ENCODE assay signal across 30 mouse cellular contexts in the genomic region with DNA sequence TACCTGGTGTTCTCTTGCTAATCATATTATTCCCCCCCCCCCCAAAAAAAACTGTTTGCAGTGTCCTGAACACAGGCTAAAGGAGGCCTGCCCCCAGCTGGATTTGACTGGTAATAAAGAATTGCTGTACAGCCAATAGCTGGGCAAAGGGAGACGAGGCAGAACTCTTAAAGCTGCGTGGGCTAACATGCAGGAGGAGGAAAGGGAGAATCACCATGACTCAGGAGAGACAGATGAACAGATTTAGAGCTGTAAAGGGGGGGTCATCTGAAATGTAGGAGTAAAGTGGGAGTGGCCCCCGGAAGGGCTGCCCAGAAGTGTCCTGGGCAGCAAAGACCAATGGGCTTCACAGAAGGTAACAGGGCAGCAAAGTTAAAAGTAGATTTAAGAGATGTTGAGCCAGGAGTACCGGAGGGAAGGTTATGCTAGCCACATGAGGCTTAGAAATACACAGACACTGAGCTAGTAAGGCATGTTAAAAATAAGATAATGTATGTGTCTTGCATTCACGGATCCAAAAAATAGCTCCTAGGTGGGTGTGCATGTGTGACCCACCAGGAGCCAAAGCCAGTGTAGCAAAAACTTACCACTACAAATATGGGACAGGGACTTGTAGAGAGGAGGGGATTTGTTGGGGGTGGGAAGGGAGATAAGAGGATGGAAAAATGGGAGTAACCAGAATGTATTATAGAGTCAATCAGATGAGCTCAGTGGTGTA. TPM values are rescaled to one million over a fixed set of nuclear protein-coding genes. Genes with fewer than 3 reads are reported as not detected.
DNase-seq lines count a peak whose midpoint lies in the region; ATAC-seq and TF ChIP-seq lines count a peak whose summit lies in the region.
"Had no signal": no experiment of that assay in that cellular context is flagged by ENCODE, and none has a peak within 500 bp of the region (broad histone marks: within the 10 kb centered on the region; RNA-seq: fewer than 3 reads in every experiment).

No protein-coding gene starts in this region.

- 77% methylated on average over 5 of the region's 5 CpGs for WGBS in heart, embryonic 10.5 days
- 89% methylated on average over 5 of the region's 5 CpGs for WGBS in hindbrain, postnatal 0 days

- no peaks in the 10 kb centered on the region for H3K9me3 ChIP-seq in heart, embryonic 10.5 days
- H3K9me3 ChIP-seq in hindbrain, postnatal 0 days (ENCODE audit: low read length) = no peaks in the 10 kb centered on the region
- H3K9me3 ChIP-seq: forebrain, embryonic 12.5 days; heart, embryonic 13.5 days; hindbrain, embryonic 15.5 days; liver, embryonic 13.5 days had no signal

- H3K36me3 ChIP-seq in heart, embryonic 10.5 days = no peaks in the 10 kb centered on the region
- H3K36me3 ChIP-seq in hindbrain, postnatal 0 days (ENCODE audit: insufficient read depth, low read length) = no peaks in the 10 kb centered on the region
- H3K36me3 ChIP-seq: forebrain, embryonic 12.5 days; hindbrain, embryonic 15.5 days; liver, embryonic 13.5 days had no signal

- H3K27ac ChIP-seq in layer of hippocampus, adult 2 months = peak overlapping the region; percentile 43; the same call in 1 of the 2 replicates
- no peak overlapping the region for H3K27ac ChIP-seq in heart, embryonic 10.5 days
- H3K27ac ChIP-seq in hindbrain, postnatal 0 days = no peak overlapping the region
- H3K27ac ChIP-seq: forebrain, embryonic 12.5 days; gastrocnemius, adult 2 months; heart, adult 2 months; heart, embryonic 13.5 days; hindbrain, embryonic 15.5 days; liver, embryonic 13.5 days; macrophage had no signal

- intact Hi-C loops in left cerebral cortex, postnatal 36 days (cut with DNase I) = no loop called here

- TF ChIP-seq CTCF in layer of hippocampus, adult 2 months (conservative IDR thresholded peaks at IDR 0.05) = no peak
- TF ChIP-seq CTCF in hindbrain, postnatal 0 days (IDR thresholded peaks at IDR 0.05; ENCODE audit: low read depth) = no peak

- DNase-seq in layer of hippocampus, adult 2 months (ENCODE audit: low spot score in 2 of 2) = peak in 1 of 2 experiments; percentile 18
- DNase-seq in layer of hippocampus, postnatal 14 days (ENCODE audit: low spot score in 2 of 2) = no peak
- peak; percentile 50 to 57 for DNase-seq in right cerebral cortex, adult 2 months (ENCODE audit: low spot score in 2 of 2)
- no peak for DNase-seq in right cerebral cortex, postnatal 10 days (ENCODE audit: low spot score in 2 of 2)
- peak; percentile 43 to 48 for DNase-seq in left cerebral cortex, postnatal 36 days (ENCODE audit: low spot score in 2 of 2)
- peak; percentile 71 for DNase-seq in telencephalon, adult 2 months (ENCODE audit: low read depth, low spot score)
- DNase-seq in heart, embryonic 10.5 days (ENCODE audit: low spot score) = no peak
- no peak for DNase-seq in hindbrain, postnatal 0 days (ENCODE audit: low spot score)
- DNase-seq: adrenal gland, postnatal 25 days; cerebellum, adult 18-20 months; cerebellum, postnatal 10 days; forebrain, postnatal 0 days; gastrocnemius, adult 2 months; gastrocnemius, postnatal 36 days; heart, adult 2 months; heart, postnatal 10 days; kidney, adult 18-20 months; kidney, postnatal 4 days; liver, embryonic 13.5 days; lung, adult 18-20 months; midbrain, embryonic 14.5 days; retina, postnatal 1 day; spleen, adult 18-20 months; thymus, adult 18-20 months; thymus, postnatal 25 days had no signal

- H3K27me3 ChIP-seq in heart, embryonic 10.5 days (ENCODE audit: insufficient read depth, poor library complexity, severe bottlenecking) = no peaks in the 10 kb centered on the region
- no peaks in the 10 kb centered on the region for H3K27me3 ChIP-seq in hindbrain, postnatal 0 days (ENCODE audit: insufficient read depth, low read length)
- H3K27me3 ChIP-seq: forebrain, embryonic 12.5 days; heart, embryonic 13.5 days; hindbrain, embryonic 15.5 days; liver, embryonic 13.5 days had no signal

- no peak overlapping the region for H3K4me2 ChIP-seq in hindbrain, postnatal 0 days (ENCODE audit: low read depth, low read length)
- H3K4me2 ChIP-seq: forebrain, embryonic 12.5 days; heart, embryonic 13.5 days; hindbrain, embryonic 15.5 days; liver, embryonic 13.5 days had no signal

- H3K4me3 ChIP-seq in layer of hippocampus, adult 2 months = no peak overlapping the region
- H3K4me3 ChIP-seq in heart, embryonic 10.5 days = no peak overlapping the region
- H3K4me3 ChIP-seq in hindbrain, postnatal 0 days (ENCODE audit: low read length) = no peak overlapping the region
- H3K4me3 ChIP-seq: forebrain, embryonic 12.5 days; gastrocnemius, adult 2 months; heart, adult 2 months; heart, embryonic 13.5 days; hindbrain, embryonic 15.5 days; liver, embryonic 13.5 days had no signal

- H3K4me1 ChIP-seq in heart, embryonic 10.5 days = peaks cover 4% of the 10 kb centered on the region; the same call in 1 of the 2 replicates
- no peaks in the 10 kb centered on the region for H3K4me1 ChIP-seq in hindbrain, postnatal 0 days (ENCODE audit: insufficient read depth, low read length)
- H3K4me1 ChIP-seq: hindbrain, embryonic 15.5 days; liver, embryonic 13.5 days had no signal

- H3K9ac ChIP-seq in hindbrain, postnatal 0 days (replicated peaks; ENCODE audit: low read length) = no peak overlapping the region
- H3K9ac ChIP-seq: forebrain, embryonic 12.5 days; forebrain, postnatal 0 days; heart, embryonic 13.5 days; hindbrain, embryonic 15.5 days; liver, embryonic 13.5 days had no signal

- ATAC-seq in hindbrain, postnatal 0 days = no peak
- ATAC-seq: forebrain, postnatal 0 days; lung, postnatal 0 days had no signal

RNA-seq across cellular contexts. Expression of gene Dennd5b, which starts 40.7 kb away (rescaled TPM):
- 10 to 100 TPM; 43.9 to 49.9 TPM for total RNA-seq in layer of hippocampus, adult 2 months (2021)
- 10 to 100 TPM; 37.6 to 43.7 TPM for total RNA-seq in layer of hippocampus, postnatal 14 days (2021)
- total RNA-seq in left cerebral cortex, postnatal 36 days (2021) = 10 to 100 TPM; 59.9 to 68.9 TPM
- 7.3 and 10.2 TPM in 2 replicates for polyA plus RNA-seq in heart, embryonic 10.5 days (2016; fragmentation: Nextera tagmentation; extraction: Ambion mirVana)
- total RNA-seq in hindbrain, postnatal 0 days (2014; rRNA removed) = 42.4 and 61.0 TPM in 2 replicates
- 11.9 TPM in 2 replicates for polyA plus RNA-seq in hindbrain, postnatal 0 days (2015; fragmentation: Nextera tagmentation; extraction: Ambion mirVana)

Comparison
In these comparisons a context has a peak if more than half of its experiments do, and no peak if none do; other contexts are left out.
1. DNase-seq: peak in right cerebral cortex, adult 2 months (2 of 2), left cerebral cortex, postnatal 36 days (2 of 2) and telencephalon, adult 2 months (single experiment); none in layer of hippocampus, postnatal 14 days (0 of 2), right cerebral cortex, postnatal 10 days (0 of 2), heart, embryonic 10.5 days (single experiment) and hindbrain, postnatal 0 days (single experiment).